Mouse (Mus musculus) small intestine, adult 2 months (tissue): ENCODE data around the gene Ilvbl.

Experiments used
- CTCF ChIP-seq: fragments of 200-500 bp; IDR thresholded peaks from 2 replicates; pipeline ENCODE4 v1.5.1; 2012; ENCODE audit warnings: low read depth, mild to moderate bottlenecking, control low read depth, inconsistent platforms, low read length, moderate library complexity, mixed read lengths; ENCODE audit not compliant: insufficient replicate concordance, insufficient read length; ENCODE audit errors: extremely low read depth
- POLR2A ChIP-seq: fragments of 200-500 bp; IDR thresholded peaks from 2 replicates; pipeline ENCODE4 v1.6.1; 2012; ENCODE audit warnings: low read depth, mild to moderate bottlenecking, control low read depth, inconsistent platforms, low read length, moderate library complexity

DNA sequence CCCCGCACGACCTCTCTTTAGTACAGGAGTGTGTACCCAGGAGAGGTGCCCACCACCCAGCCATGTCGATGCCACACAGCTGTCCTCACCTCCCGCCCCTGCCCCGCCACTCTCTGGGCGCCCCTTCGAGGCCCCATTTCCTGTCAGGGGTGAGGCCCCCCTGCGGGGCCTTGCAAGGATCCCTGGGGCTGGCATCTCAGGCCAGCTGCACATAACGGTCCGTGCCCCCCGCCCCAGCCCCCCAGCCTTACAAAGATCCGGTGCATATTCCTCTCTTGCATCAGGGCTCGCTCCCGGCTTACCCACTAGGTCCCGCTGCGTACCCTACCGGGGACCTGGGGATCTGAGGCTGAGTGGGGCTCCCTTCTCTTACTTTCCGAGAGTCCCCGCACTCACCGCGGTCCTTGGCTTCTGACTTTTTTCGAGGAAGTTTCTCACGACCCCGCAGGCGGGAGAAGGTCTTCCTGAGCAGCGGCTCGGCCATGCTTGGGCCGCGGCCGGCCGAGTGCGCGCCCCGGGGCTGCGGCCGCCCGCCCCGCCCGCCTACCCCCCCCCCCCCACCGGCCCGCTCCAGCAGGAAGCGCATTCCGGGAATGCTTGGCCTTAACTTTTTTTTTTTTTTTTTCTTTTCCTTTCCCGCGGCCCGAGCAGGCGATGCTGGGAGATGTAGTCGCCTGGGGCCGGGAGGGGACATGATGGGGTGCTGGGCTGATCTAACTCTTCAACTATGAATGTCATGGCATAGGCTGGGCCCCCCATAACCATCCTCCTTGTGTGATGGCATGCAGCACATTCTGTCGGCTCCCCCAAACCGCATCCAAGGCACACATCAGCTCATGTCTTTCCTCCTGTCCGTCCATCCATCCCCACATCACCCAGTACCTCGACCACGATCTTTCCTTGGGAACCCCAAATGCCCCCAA lies 17.5 kb downstream of the Ilvbl start, which contains the start of gene Syde1:
- TF ChIP-seq CTCF (no peak), POLR2A (no peak)
